30 mouse cellular contexts compared by ENCODE assay signal in genomic region chr6:101283891-101284290, GRCm38 (mm10).
DNase-seq lines count a peak whose midpoint lies in the region; ATAC-seq and TF ChIP-seq lines count a peak whose summit lies in the region.
"Had no signal": no experiment of that assay in that cellular context is flagged by ENCODE, and none has a peak within 500 bp of the region (broad histone marks: within the 10 kb centered on the region; RNA-seq: fewer than 3 reads in every experiment).

No protein-coding gene starts in this region.

- TF ChIP-seq CTCF in forebrain, postnatal 0 days (IDR thresholded peaks at IDR 0.05; ENCODE audit: low read depth) = no peak

- peaks cover 63% of the 10 kb centered on the region for H3K4me1 ChIP-seq in forebrain, embryonic 10.5 days
- H3K4me1 ChIP-seq in forebrain, postnatal 0 days (ENCODE audit: insufficient read depth) = no peaks in the 10 kb centered on the region
- H3K4me1 ChIP-seq in heart, embryonic 10.5 days = peaks cover 53% of the 10 kb centered on the region
- peaks cover 40% of the 10 kb centered on the region for H3K4me1 ChIP-seq in kidney, embryonic 16.5 days (ENCODE audit: insufficient read depth, low read length)
- peaks cover 20% of the 10 kb centered on the region for H3K4me1 ChIP-seq in kidney, embryonic 14.5 days (ENCODE audit: control insufficient read depth, insufficient read depth, low read length)
- peaks cover 90% of the 10 kb centered on the region for H3K4me1 ChIP-seq in limb, embryonic 10.5 days
- H3K4me1 ChIP-seq in midbrain, embryonic 14.5 days (ENCODE audit: control insufficient read depth, insufficient read depth, low read length) = peaks cover 11% of the 10 kb centered on the region; the same call in 1 of the 2 replicates

- H3K27ac ChIP-seq in forebrain, embryonic 10.5 days = 0 out of 2 replicates have a peak overlapping the region, but pooled peaks have one; percentile 31
- no peak overlapping the region for H3K27ac ChIP-seq in forebrain, postnatal 0 days (ENCODE audit: low read depth, low read length)
- H3K27ac ChIP-seq in heart, embryonic 10.5 days = 0 out of 2 replicates have a peak overlapping the region, but pooled peaks have one; percentile 3
- H3K27ac ChIP-seq in kidney, embryonic 16.5 days (ENCODE audit: low read length) = 0 out of 2 replicates have a peak overlapping the region, but pooled peaks have one; percentile 15
- H3K27ac ChIP-seq in kidney, embryonic 14.5 days (ENCODE audit: low read depth, low read length) = no peak overlapping the region
- H3K27ac ChIP-seq in limb, embryonic 10.5 days = peak overlapping the region; percentile 70; the same call in 1 of the 2 replicates
- H3K27ac ChIP-seq in midbrain, embryonic 14.5 days (replicated peaks; ENCODE audit: low read depth, low read length) = no peak overlapping the region
- H3K27ac ChIP-seq: forebrain, embryonic 15.5 days; limb, embryonic 13.5 days; liver, embryonic 13.5 days; midbrain, embryonic 15.5 days; neural tube, embryonic 15.5 days had no signal

- H3K27me3 ChIP-seq in forebrain, embryonic 10.5 days (ENCODE audit: poor library complexity, severe bottlenecking) = peaks cover 62% of the 10 kb centered on the region
- H3K27me3 ChIP-seq in forebrain, postnatal 0 days (ENCODE audit: insufficient read depth, low read length) = no peaks in the 10 kb centered on the region
- no peaks in the 10 kb centered on the region for H3K27me3 ChIP-seq in heart, embryonic 10.5 days (ENCODE audit: insufficient read depth, poor library complexity, severe bottlenecking)
- no peaks in the 10 kb centered on the region for H3K27me3 ChIP-seq in kidney, embryonic 16.5 days (ENCODE audit: insufficient read depth, low read length)
- H3K27me3 ChIP-seq in kidney, embryonic 14.5 days (ENCODE audit: control insufficient read depth, insufficient read depth, low read length) = no peaks in the 10 kb centered on the region
- no peaks in the 10 kb centered on the region for H3K27me3 ChIP-seq in limb, embryonic 10.5 days (ENCODE audit: low read depth, poor library complexity, severe bottlenecking)
- peaks cover 5% of the 10 kb centered on the region; the same call in 1 of the 2 replicates for H3K27me3 ChIP-seq in midbrain, embryonic 14.5 days (ENCODE audit: control insufficient read depth, insufficient read depth, low read length)
- H3K27me3 ChIP-seq: CH12.LX; forebrain, embryonic 15.5 days; liver, embryonic 13.5 days; midbrain, embryonic 15.5 days had no signal

- no peak for DNase-seq in forebrain, embryonic 10.5 days (ENCODE audit: extremely low spot score, low spot score)
- DNase-seq in forebrain, postnatal 0 days = no peak
- no peak for DNase-seq in heart, embryonic 10.5 days (ENCODE audit: low spot score)
- DNase-seq in heart, adult 18-20 months = no peak
- no peak for DNase-seq in limb, embryonic 10.5 days (ENCODE audit: low spot score)
- no peak for DNase-seq in midbrain, embryonic 14.5 days
- DNase-seq: adrenal gland, adult 2 months; adrenal gland, postnatal 36 days; cerebellum, adult 18-20 months; cerebellum, postnatal 10 days; gastrocnemius, postnatal 25 days; heart, postnatal 14 days; kidney, adult 8-10 months; kidney, postnatal 14 days; layer of hippocampus, adult 9-11 months; liver, embryonic 13.5 days; lung, adult 18-20 months; lung, postnatal 10 days; right cerebral cortex, postnatal 25 days; spleen, adult 18-20 months; thymus, postnatal 25 days had no signal

- H3K4me2 ChIP-seq in forebrain, postnatal 0 days (ENCODE audit: low read depth) = no peak overlapping the region
- no peak overlapping the region for H3K4me2 ChIP-seq in kidney, embryonic 16.5 days (replicated peaks; ENCODE audit: low read depth, low read length)
- no peak overlapping the region for H3K4me2 ChIP-seq in kidney, embryonic 14.5 days (replicated peaks; ENCODE audit: low read depth, low read length)
- no peak overlapping the region for H3K4me2 ChIP-seq in midbrain, embryonic 14.5 days (ENCODE audit: low read length)
- H3K4me2 ChIP-seq: forebrain, embryonic 15.5 days; limb, embryonic 13.5 days; liver, embryonic 13.5 days; midbrain, embryonic 15.5 days; neural tube, embryonic 15.5 days had no signal

- no peak for ATAC-seq in forebrain, postnatal 0 days
- ATAC-seq in kidney, embryonic 16.5 days (ENCODE audit: low FRiP score, low TSS enrichment) = no peak
- no peak for ATAC-seq in kidney, embryonic 14.5 days (ENCODE audit: low FRiP score, low TSS enrichment)
- ATAC-seq in midbrain, embryonic 14.5 days (ENCODE audit: low FRiP score, low TSS enrichment) = no peak
- ATAC-seq: activated CD4-positive, CD25-positive, alpha-beta regulatory T cell, adult 4 months; forebrain, embryonic 15.5 days; hindbrain, embryonic 16.5 days; midbrain, embryonic 15.5 days had no signal

- H3K36me3 ChIP-seq in forebrain, embryonic 10.5 days (replicated peaks) = no peaks in the 10 kb centered on the region
- H3K36me3 ChIP-seq in forebrain, postnatal 0 days (ENCODE audit: insufficient read depth) = no peaks in the 10 kb centered on the region
- H3K36me3 ChIP-seq in heart, embryonic 10.5 days = no peaks in the 10 kb centered on the region
- no peaks in the 10 kb centered on the region for H3K36me3 ChIP-seq in kidney, embryonic 16.5 days (ENCODE audit: insufficient read depth, low read length)
- no peaks in the 10 kb centered on the region for H3K36me3 ChIP-seq in kidney, embryonic 14.5 days (ENCODE audit: control insufficient read depth, insufficient read depth, low read length)
- no peaks in the 10 kb centered on the region for H3K36me3 ChIP-seq in limb, embryonic 10.5 days
- no peaks in the 10 kb centered on the region for H3K36me3 ChIP-seq in midbrain, embryonic 14.5 days (ENCODE audit: control insufficient read depth, insufficient read depth, low read length)
- H3K36me3 ChIP-seq: forebrain, embryonic 15.5 days; limb, embryonic 13.5 days; liver, embryonic 13.5 days; midbrain, embryonic 15.5 days; neural tube, embryonic 15.5 days had no signal

- 86% methylated on average over 3 of the region's 3 CpGs for WGBS in forebrain, embryonic 10.5 days
- 54% methylated on average over 3 of the region's 3 CpGs for WGBS in forebrain, postnatal 0 days
- WGBS in heart, embryonic 10.5 days = 76% methylated on average over 3 of the region's 3 CpGs
- 38% methylated on average over 3 of the region's 3 CpGs for WGBS in kidney, embryonic 16.5 days
- 44% methylated on average over 3 of the region's 3 CpGs for WGBS in kidney, embryonic 14.5 days
- 61% methylated on average over 3 of the region's 3 CpGs for WGBS in limb, embryonic 10.5 days
- WGBS in midbrain, embryonic 14.5 days = 75% methylated on average over 3 of the region's 3 CpGs

- no peak overlapping the region for H3K4me3 ChIP-seq in forebrain, embryonic 10.5 days
- no peak overlapping the region for H3K4me3 ChIP-seq in forebrain, postnatal 0 days (ENCODE audit: low read depth, low read length)
- H3K4me3 ChIP-seq in heart, embryonic 10.5 days = no peak overlapping the region
- H3K4me3 ChIP-seq in kidney, embryonic 16.5 days (ENCODE audit: low read length) = no peak overlapping the region
- no peak overlapping the region for H3K4me3 ChIP-seq in kidney, embryonic 14.5 days (ENCODE audit: low read length)
- H3K4me3 ChIP-seq in limb, embryonic 10.5 days = no peak overlapping the region
- H3K4me3 ChIP-seq in midbrain, embryonic 14.5 days (replicated peaks; ENCODE audit: low read depth, low read length) = no peak overlapping the region
- H3K4me3 ChIP-seq: forebrain, embryonic 15.5 days; limb, embryonic 13.5 days; liver, embryonic 13.5 days; midbrain, embryonic 15.5 days; neural tube, embryonic 15.5 days had no signal

- H3K9me3 ChIP-seq in forebrain, embryonic 10.5 days = no peaks in the 10 kb centered on the region
- no peaks in the 10 kb centered on the region for H3K9me3 ChIP-seq in forebrain, postnatal 0 days (ENCODE audit: low read length)
- H3K9me3 ChIP-seq in heart, embryonic 10.5 days = no peaks in the 10 kb centered on the region
- H3K9me3 ChIP-seq in kidney, embryonic 16.5 days (ENCODE audit: low read length) = no peaks in the 10 kb centered on the region
- H3K9me3 ChIP-seq in kidney, embryonic 14.5 days (ENCODE audit: control insufficient read depth, low read length) = no peaks in the 10 kb centered on the region
- H3K9me3 ChIP-seq in limb, embryonic 10.5 days (replicated peaks) = no peaks in the 10 kb centered on the region
- no peaks in the 10 kb centered on the region for H3K9me3 ChIP-seq in midbrain, embryonic 14.5 days (ENCODE audit: control insufficient read depth, low read length)
- H3K9me3 ChIP-seq: forebrain, embryonic 15.5 days; limb, embryonic 13.5 days; liver, embryonic 13.5 days; midbrain, embryonic 15.5 days; neural tube, embryonic 15.5 days had no signal

- H3K9ac ChIP-seq in forebrain, postnatal 0 days = no peak overlapping the region
- H3K9ac ChIP-seq in kidney, embryonic 16.5 days (replicated peaks; ENCODE audit: low read length) = no peak overlapping the region
- H3K9ac ChIP-seq in kidney, embryonic 14.5 days (ENCODE audit: low read depth, low read length) = no peak overlapping the region
- H3K9ac ChIP-seq in midbrain, embryonic 14.5 days (replicated peaks; ENCODE audit: low read length) = no peak overlapping the region
- H3K9ac ChIP-seq: forebrain, embryonic 15.5 days; limb, embryonic 13.5 days; liver, embryonic 13.5 days; midbrain, embryonic 15.5 days; neural tube, embryonic 15.5 days had no signal

Comparison
In these comparisons a context has a peak if more than half of its experiments do, and no peak if none do; other contexts are left out.
1. H3K27ac ChIP-seq: peak in forebrain, embryonic 10.5 days (single experiment), heart, embryonic 10.5 days (single experiment), kidney, embryonic 16.5 days (single experiment) and limb, embryonic 10.5 days (single experiment); none in forebrain, postnatal 0 days (single experiment), kidney, embryonic 14.5 days (single experiment) and midbrain, embryonic 14.5 days (single experiment).